9 mouse cellular contexts compared by ENCODE assay signal in genomic region chr3:135581606-135582117, GRCm38 (mm10).
DNase-seq lines count a peak whose midpoint lies in the region; ATAC-seq lines count a peak whose summit lies in the region.
"Had no signal": no experiment of that assay in that cellular context is flagged by ENCODE, and none has a peak within 500 bp of the region (broad histone marks: within the 10 kb centered on the region; RNA-seq: fewer than 3 reads in every experiment).

No protein-coding gene starts in this region.

- DNase-seq in right cerebral cortex, postnatal 4 days, result peak; percentile 22
- DNase-seq in right cerebral cortex, adult 2 months (ENCODE audit: low spot score in 2 of 2), result no peak
- DNase-seq in cerebellum, adult 8-10 months, result peak; percentile 20
- peak; percentile 44 for DNase-seq in forelimb bud, embryonic 11.5 days (ENCODE audit: low read depth, low spot score)
- peak; percentile 42 for DNase-seq in limb, embryonic 11.5 days (ENCODE audit: low spot score)
- no peak for DNase-seq in adrenal gland, adult 8-10 months
- no peak for DNase-seq in spleen, adult 12 weeks (ENCODE audit: low spot score)

- H3K36me3 ChIP-seq in limb, embryonic 11.5 days (ENCODE audit: control insufficient read depth, insufficient read depth, low read length), result no peaks in the 10 kb centered on the region; the same call in 1 of the 2 replicates
- H3K36me3 ChIP-seq in neural tube, embryonic 12.5 days, result peaks cover 17% of the 10 kb centered on the region

- H3K9ac ChIP-seq in limb, embryonic 11.5 days (ENCODE audit: low read length), result 0 out of 2 replicates have a peak overlapping the region, but pooled peaks have one; percentile 19
- H3K9ac ChIP-seq in neural tube, embryonic 12.5 days, result no peak overlapping the region
- H3K9ac ChIP-seq: stomach, embryonic 15.5 days had no signal

- 0 out of 2 replicates have a peak, but pooled peaks have one; percentile 11 for ATAC-seq in limb, embryonic 11.5 days (ENCODE audit: insufficient number of reproducible peaks, low FRiP score, low TSS enrichment, low read depth)
- ATAC-seq in neural tube, embryonic 12.5 days (ENCODE audit: low FRiP score, low read depth), result peak; percentile 61

- no peaks in the 10 kb centered on the region for H3K27me3 ChIP-seq in limb, embryonic 11.5 days (ENCODE audit: control insufficient read depth, insufficient read depth, low read length)
- no peaks in the 10 kb centered on the region for H3K27me3 ChIP-seq in neural tube, embryonic 12.5 days (replicated peaks)
- H3K27me3 ChIP-seq: stomach, embryonic 15.5 days had no signal

- 0 out of 2 replicates have a peak, but pooled peaks cover 2% of the 10 kb centered on the region for H3K4me1 ChIP-seq in limb, embryonic 11.5 days (ENCODE audit: control insufficient read depth, insufficient read depth, low read length)
- H3K4me1 ChIP-seq in neural tube, embryonic 12.5 days, result peaks cover 9% of the 10 kb centered on the region; the same call in 1 of the 2 replicates

- 27% methylated on average over 10 of the region's 10 CpGs for WGBS in limb, embryonic 11.5 days
- WGBS in neural tube, embryonic 12.5 days, result 24% methylated on average over 10 of the region's 10 CpGs

- H3K27ac ChIP-seq in limb, embryonic 11.5 days (replicated peaks; ENCODE audit: low read depth, low read length), result no peak overlapping the region
- H3K27ac ChIP-seq in neural tube, embryonic 12.5 days, result no peak overlapping the region
- H3K27ac ChIP-seq: stomach, embryonic 15.5 days had no signal

- no peak overlapping the region for H3K4me3 ChIP-seq in limb, embryonic 11.5 days (ENCODE audit: low read depth, low read length)
- no peak overlapping the region for H3K4me3 ChIP-seq in neural tube, embryonic 12.5 days
- H3K4me3 ChIP-seq: stomach, embryonic 15.5 days had no signal

- no peaks in the 10 kb centered on the region for H3K9me3 ChIP-seq in limb, embryonic 11.5 days (ENCODE audit: control insufficient read depth, low read length)
- no peaks in the 10 kb centered on the region for H3K9me3 ChIP-seq in neural tube, embryonic 12.5 days
- H3K9me3 ChIP-seq: stomach, embryonic 15.5 days had no signal

- no peak overlapping the region for H3K4me2 ChIP-seq in limb, embryonic 11.5 days (ENCODE audit: low read depth, severe bottlenecking)
- no peak overlapping the region; the same call in 1 of the 2 replicates for H3K4me2 ChIP-seq in neural tube, embryonic 12.5 days (replicated peaks)
- H3K4me2 ChIP-seq: stomach, embryonic 15.5 days had no signal

Comparison
In these comparisons a context has a peak if more than half of its experiments do, and no peak if none do; other contexts are left out.
1. DNase-seq: peak in right cerebral cortex, postnatal 4 days (single experiment), cerebellum, adult 8-10 months (single experiment), forelimb bud, embryonic 11.5 days (single experiment) and limb, embryonic 11.5 days (single experiment); none in right cerebral cortex, adult 2 months (0 of 2), adrenal gland, adult 8-10 months (single experiment) and spleen, adult 12 weeks (single experiment).